Mouse (Mus musculus) embryonic stem cell, embryonic (primary cell): ENCODE data around the gene Ctnnbl1.

ENCODE experiments used
- CTCF ChIA-PET, 4 experiments: fragments of 300-600 bp in 2 of 4; fragments of 350-600 bp in 2 of 4; sonication (Branson Sonifier 250); formaldehyde crosslinking; loops; one replicate each; lab custom pipeline; 2022; ENCODE audit warnings: inconsistent platforms in 2 of 4; lab: Charles Lee
- POLR2A ChIA-PET, 4 experiments: fragments of 300-600 bp in 2 of 4; fragments of 350-600 bp in 2 of 4; sonication (Branson Sonifier 250); formaldehyde crosslinking; loops; one replicate each; lab custom pipeline; 2022; ENCODE audit warnings: antibody characterized with exemption in 4 of 4, inconsistent platforms in 1 of 4; lab: Charles Lee

Ctnnbl1 gene

GRCm38 (mm10) chr2:157775957-157776356 lies 38.8 kb downstream of the Ctnnbl1 start:
- ChIA-PET CTCF (no interaction called here), POLR2A (no interaction called here)

GRCm38 (mm10) chr2:157780956-157781355 lies 43.8 kb downstream of the Ctnnbl1 start:
- POLR2A ChIA-PET = interaction anchor here in 1 of 4 experiments (1.0 kb wide), 1 partner anchor 177 kb away, joined by 3 read pairs; no protein-coding TSS in a partner anchor
- CTCF ChIA-PET = no interaction called here

- POLR2A ChIA-PET = no interaction called here
- CTCF ChIA-PET = no interaction called here
Observed at GRCm38 (mm10) chr2:157783152-157783551, 46.0 kb downstream of the Ctnnbl1 start.

GRCm38 (mm10) chr2:157784238-157784637 lies 47.0 kb downstream of the Ctnnbl1 start:
- POLR2A ChIA-PET = interaction anchor here in 1 of 4 experiments (0.6 kb wide), 1 partner anchor 34 kb away, joined by 3 read pairs; no protein-coding TSS in a partner anchor
- CTCF ChIA-PET = interaction anchor here in 1 of 4 experiments (0.7 kb wide), 1 partner anchor 284 kb away, joined by 3 read pairs; no protein-coding TSS in a partner anchor

GRCm38 (mm10) chr2:157784647-157785046 lies 47.4 kb downstream of the Ctnnbl1 start:
- ChIA-PET POLR2A (interaction anchor here in 1 of 4 experiments (0.6 kb wide), 1 partner anchor 34 kb away, joined by 3 read pairs; no protein-coding TSS in a partner anchor), CTCF (interaction anchor here in 1 of 4 experiments (0.7 kb wide), 1 partner anchor 285 kb away, joined by 3 read pairs; no protein-coding TSS in a partner anchor)

- ChIA-PET POLR2A (interaction anchor here in 2 of 4 experiments (1.0 to 1.3 kb wide), 2 partner anchors 10 to 52 kb away, joined by 3 read pairs; partner anchors contain the start of gene Ctnnbl1 (in 1 of the 2)), CTCF (no interaction called here)
Observed at GRCm38 (mm10) chr2:157789226-157789625, 52.0 kb downstream of the Ctnnbl1 start.

GRCm38 (mm10) chr2:157790836-157791495 lies 53.8 kb downstream of the Ctnnbl1 start:
- ChIA-PET POLR2A (interaction anchor here in 1 of 4 experiments (0.6 to 1.2 kb wide), 3 partner anchors 15 to 288 kb away, joined by 3 to 4 read pairs (median 3); no protein-coding TSS in a partner anchor), CTCF (no interaction called here)

- POLR2A ChIA-PET = interaction anchor here in 1 of 4 experiments (0.6 kb wide), 1 partner anchor 288 kb away, joined by 3 read pairs; no protein-coding TSS in a partner anchor
- CTCF ChIA-PET = no interaction called here
Observed at GRCm38 (mm10) chr2:157791528-157792162, 54.4 kb downstream of the Ctnnbl1 start.

GRCm38 (mm10) chr2:157792840-157793552 lies 55.8 kb downstream of the Ctnnbl1 start:
- ChIA-PET CTCF (no interaction called here), POLR2A (interaction anchor here in 1 of 4 experiments (0.6 kb wide), 1 partner anchor 19 kb away, joined by 3 read pairs; no protein-coding TSS in a partner anchor)

GRCm38 (mm10) chr2:157793851-157794332 lies 56.7 kb downstream of the Ctnnbl1 start:
- ChIA-PET POLR2A (interaction anchor here in 1 of 4 experiments (1.1 kb wide), 1 partner anchor 160 kb away, joined by 3 read pairs; no protein-coding TSS in a partner anchor), CTCF (interaction anchor here in 1 of 4 experiments (0.5 kb wide), 1 partner anchor 106 kb away, joined by 3 read pairs; no protein-coding TSS in a partner anchor)

- CTCF ChIA-PET = no interaction called here
Observed at GRCm38 (mm10) chr2:157795627-157796423, 58.6 kb downstream of the Ctnnbl1 start.

GRCm38 (mm10) chr2:157799533-157799932 lies 62.3 kb downstream of the Ctnnbl1 start:
- ChIA-PET POLR2A (interaction anchor here in 3 of 4 experiments (0.5 to 2.1 kb wide), 5 partner anchors 19 to 568 kb away, joined by 3 to 5 read pairs (median 3); no protein-coding TSS in a partner anchor), CTCF (interaction anchor here in 1 of 4 experiments (1.4 kb wide), 1 partner anchor 144 kb away, joined by 3 read pairs; no protein-coding TSS in a partner anchor)

More at GRCm38 (mm10) chr2:157795627-157796423, 58.6 kb downstream of the Ctnnbl1 start:
- POLR2A ChIA-PET = no interaction called here

- ChIA-PET POLR2A (interaction anchor here in 3 of 4 experiments (0.6 to 2.1 kb wide), 5 partner anchors 19 to 235 kb away, joined by 3 to 5 read pairs (median 4); no protein-coding TSS in a partner anchor), CTCF (interaction anchor here in 1 of 4 experiments (0.5 kb wide), 1 partner anchor 173 kb away, joined by 3 read pairs; no protein-coding TSS in a partner anchor)
Observed at GRCm38 (mm10) chr2:157800288-157800687, 63.1 kb downstream of the Ctnnbl1 start.

GRCm38 (mm10) chr2:157800746-157801501 lies 63.7 kb downstream of the Ctnnbl1 start:
- POLR2A ChIA-PET = interaction anchor here in 3 of 4 experiments (0.8 to 2.1 kb wide), 4 partner anchors 18 to 41 kb away, joined by 3 to 5 read pairs (median 4); no protein-coding TSS in a partner anchor
- CTCF ChIA-PET = interaction anchor here in 1 of 4 experiments (0.5 kb wide), 1 partner anchor 173 kb away, joined by 3 read pairs; no protein-coding TSS in a partner anchor

GRCm38 (mm10) chr2:157801505-157802357 lies 64.5 kb downstream of the Ctnnbl1 start:
- ChIA-PET POLR2A (interaction anchor here in 2 of 4 experiments (1.1 to 2.1 kb wide), 2 partner anchors 17 to 20 kb away, joined by 4 to 5 read pairs; no protein-coding TSS in a partner anchor), CTCF (no interaction called here)
